Mouse (Mus musculus) brain, embryonic 14.5 days (tissue): ENCODE measurements around the gene Tcf12.

Experiments
- CTCF ChIP-seq: fragments of 200-500 bp; IDR thresholded peaks from 2 replicates; pipeline ENCODE4 v1.5.1; 2012; ENCODE audit warnings: inconsistent platforms, mild to moderate bottlenecking, moderate library complexity, borderline replicate concordance; ENCODE audit not compliant: insufficient read depth, insufficient read length; ENCODE audit errors: extremely low read depth
- POLR2A ChIP-seq: fragments of 200-500 bp; IDR thresholded peaks from 2 replicates; pipeline ENCODE4 v1.6.1; 2012; ENCODE audit warnings: mild to moderate bottlenecking, inconsistent platforms, borderline replicate concordance; ENCODE audit not compliant: poor library complexity, insufficient read depth, insufficient read length, severe bottlenecking; ENCODE audit errors: extremely low read depth

DNA sequence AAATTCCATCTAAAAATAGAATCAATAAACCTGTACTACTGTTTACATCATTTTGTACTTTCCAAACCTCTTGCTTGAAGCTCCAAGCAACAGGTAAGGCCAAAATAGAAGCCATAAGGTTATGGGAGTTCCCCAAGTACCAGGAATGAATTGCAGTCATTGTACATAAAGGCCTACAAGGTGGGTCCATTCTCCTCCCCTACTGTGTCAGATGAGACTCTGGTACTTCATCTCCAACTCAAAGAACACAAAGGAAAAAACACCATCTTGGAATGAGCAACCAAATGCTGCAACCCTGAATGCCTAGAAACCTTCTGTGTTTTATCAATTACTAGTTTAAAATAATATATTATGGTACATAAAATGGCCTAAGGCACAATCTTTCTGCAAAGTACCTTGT is 45.5 kb downstream of the Tcf12 start:
- TF ChIP-seq CTCF (no peak), POLR2A (no peak)
